Mouse (Mus musculus): Measurements from ENCODE around the gene Tmem245.
A peak's percentile ranks its signal among the peaks of the same experiment; 100 is the strongest.
"Not testable (repeated sequence)": the region's sequence is repeated elsewhere in the genome, so short reads cannot be mapped to it uniquely, and the experiment has no call there.

Tmem245 gene

DNA sequence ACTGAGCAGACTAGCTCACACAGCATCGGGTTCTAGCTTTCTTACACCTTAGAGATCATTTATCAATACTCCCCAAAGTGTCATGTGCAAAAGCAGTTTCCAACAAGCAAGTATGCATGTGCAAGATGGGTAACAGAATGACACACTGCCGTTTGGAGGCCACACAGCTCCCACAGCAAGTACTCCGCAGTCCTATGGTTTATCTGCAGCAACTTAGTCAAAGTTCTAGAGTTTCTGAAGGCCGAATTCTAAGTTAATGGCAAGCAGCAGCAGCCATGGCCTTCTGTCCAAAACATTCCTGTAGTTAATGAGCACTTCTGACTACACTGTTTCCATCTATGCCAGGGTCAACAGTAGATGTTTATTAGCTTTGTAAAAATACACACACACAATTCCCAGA lies 20.3 kb downstream of the Tmem245 start:
- DNase-seq (ENCODE audit: low spot score) = no peak

DNA sequence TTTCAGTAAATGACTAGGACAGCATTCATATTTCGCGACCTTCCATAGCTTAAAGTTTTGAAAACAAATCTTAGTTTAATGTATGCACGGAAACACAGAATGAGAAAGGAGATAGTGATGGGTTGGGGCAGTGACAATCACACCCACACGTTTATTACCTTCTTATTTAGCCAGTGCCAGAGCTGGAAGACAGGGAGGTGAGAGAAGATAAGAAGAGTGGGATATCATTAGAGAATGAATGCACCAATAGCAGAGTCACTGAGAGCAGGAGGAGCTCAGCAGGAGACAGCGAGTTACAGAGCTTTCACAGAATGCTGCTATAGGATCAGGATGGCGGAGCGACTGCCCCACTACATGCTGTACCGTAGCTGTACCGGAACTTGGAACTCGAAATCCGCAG lies 25.0 kb downstream of the Tmem245 start:
- no peak for DNase-seq (ENCODE audit: low spot score)

DNA sequence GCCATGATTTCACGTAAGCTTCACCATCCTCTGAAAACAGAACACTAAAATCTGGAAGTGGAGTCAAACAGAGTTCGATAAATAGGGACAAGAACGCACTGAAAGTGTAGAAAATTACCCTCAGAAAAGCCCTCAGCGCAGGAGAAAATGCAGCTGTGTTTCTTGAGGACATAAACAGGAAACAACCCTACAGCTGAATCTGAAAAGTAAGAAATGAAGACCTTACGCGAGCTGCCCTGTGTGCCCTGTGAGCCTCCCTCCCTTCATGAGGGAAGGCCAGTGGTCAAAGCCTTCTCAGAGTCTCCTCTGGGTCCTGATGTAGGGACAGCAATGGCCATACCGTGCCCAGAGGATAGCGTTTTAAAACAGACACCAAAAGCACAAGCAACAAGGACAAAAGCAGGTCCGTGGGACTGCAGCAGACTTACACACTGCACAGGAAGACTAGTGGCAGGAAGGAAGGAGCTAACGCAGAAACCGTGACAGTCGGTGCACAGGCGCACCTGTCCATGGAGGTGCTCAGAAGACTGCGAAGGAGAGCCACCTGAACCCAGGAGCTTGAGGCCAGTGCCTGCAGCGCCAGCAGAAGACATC lies 31.4 kb downstream of the Tmem245 start:
- no peak for DNase-seq (ENCODE audit: low spot score)

DNA sequence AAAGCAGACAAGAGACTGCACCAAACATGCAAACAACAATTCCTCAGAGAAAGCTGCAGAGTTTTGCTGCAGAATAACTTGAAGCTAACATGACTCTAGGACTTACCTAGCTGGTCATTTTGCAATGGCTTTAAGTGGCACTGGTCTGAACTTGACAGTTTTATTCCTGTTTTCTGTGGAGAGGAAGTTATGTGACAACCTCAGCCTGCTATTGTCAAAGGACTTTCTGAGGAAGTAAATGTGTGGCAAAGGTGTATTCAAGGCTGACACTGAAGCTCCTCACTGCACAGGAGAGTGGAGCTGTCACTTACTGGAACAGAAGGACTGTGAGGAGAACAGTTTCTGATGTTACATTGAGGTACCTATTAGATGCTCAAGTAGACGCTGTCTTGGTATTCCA lies 32.5 kb downstream of the Tmem245 start:
- no peak for DNase-seq (ENCODE audit: low spot score)

DNA sequence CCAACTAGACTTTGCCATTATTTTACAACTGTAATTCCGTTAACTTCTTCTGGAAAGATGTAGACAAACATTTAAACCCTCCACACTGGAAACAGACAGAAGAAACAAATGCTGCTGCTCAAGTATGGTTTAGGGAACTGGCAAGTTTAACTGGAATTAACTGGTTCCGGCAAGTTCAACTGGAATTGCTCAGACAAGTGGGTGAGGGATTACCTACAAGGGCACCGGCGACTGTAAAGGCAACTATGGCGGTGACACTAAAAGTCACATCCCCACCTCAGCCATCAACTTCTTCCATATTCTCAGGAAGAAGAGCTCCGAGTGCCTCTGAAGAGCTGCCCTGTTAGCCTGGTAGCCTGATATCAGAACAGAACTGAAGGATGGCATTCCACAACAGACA lies 32.9 kb downstream of the Tmem245 start:
- no peak for DNase-seq (ENCODE audit: low spot score)

DNA sequence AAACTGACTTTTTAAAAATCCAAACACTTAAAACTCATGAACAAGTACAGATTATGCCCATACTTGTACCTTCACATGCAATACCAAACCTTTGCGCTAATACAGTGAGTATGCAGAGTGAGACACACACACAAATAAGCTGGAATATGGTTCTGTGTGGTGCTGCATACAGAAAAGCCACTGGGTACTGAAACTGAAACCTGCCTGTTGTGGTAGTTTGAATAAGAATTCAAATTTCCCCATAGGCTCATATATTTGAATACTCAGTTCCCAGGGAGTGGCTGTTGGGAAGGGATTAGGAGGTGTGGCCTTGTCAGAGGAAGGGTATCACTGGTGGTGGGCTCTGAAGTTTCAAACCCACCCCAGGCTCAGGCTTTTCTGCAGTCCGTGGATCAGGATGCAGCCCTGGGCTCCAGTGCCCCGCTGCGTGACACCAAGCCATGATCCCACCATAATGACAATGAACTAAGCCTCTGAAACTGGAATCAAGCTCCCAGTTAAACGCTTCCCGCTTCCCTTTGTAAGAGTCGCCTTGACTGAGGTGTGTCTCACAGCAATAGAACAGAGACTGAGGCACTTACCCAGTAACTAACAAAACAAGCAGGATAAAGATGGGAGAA lies 34.7 kb downstream of the Tmem245 start:
- DNase-seq (ENCODE audit: low spot score) = no peak

DNA sequence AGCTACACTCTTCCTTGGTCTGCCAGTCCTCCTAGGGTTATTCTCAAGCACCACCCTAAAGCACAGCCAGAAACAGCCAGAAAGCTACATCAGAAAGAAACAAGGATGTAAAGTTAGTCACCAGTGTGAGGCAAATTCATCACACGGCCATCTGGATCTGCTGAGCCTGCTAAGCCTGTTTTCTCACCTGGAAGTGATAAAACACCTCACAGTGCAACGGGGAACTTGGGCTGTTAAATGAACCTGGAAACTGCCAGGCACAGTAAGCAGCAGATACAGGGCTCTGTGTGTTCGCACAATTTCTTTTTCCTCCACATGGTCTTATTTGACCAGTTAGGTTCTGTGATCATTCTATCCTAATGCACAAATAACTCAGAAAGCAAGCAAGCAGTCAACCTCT lies 37.7 kb downstream of the Tmem245 start:
- DNase-seq (ENCODE audit: low spot score) = no peak

DNA sequence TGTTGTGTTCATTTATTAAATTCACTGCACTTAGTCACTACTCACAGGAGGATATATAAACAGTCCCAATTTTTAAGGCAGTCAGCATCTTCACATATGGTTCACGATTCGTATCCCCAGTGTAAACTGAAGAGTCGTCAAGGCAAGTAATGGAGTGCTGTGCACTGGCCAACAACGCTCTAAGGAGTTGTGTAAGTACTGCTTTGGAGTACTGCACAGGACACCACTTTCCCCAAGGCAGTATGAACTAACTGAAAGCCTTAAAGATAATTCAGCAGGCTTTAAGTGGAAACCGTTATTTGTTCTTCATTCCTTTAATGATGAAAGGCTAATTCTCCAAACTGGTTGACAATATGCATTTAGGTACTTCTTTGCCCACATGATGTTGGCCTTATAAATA lies 39.6 kb downstream of the Tmem245 start:
- DNase-seq (ENCODE audit: low spot score) = no peak

DNA sequence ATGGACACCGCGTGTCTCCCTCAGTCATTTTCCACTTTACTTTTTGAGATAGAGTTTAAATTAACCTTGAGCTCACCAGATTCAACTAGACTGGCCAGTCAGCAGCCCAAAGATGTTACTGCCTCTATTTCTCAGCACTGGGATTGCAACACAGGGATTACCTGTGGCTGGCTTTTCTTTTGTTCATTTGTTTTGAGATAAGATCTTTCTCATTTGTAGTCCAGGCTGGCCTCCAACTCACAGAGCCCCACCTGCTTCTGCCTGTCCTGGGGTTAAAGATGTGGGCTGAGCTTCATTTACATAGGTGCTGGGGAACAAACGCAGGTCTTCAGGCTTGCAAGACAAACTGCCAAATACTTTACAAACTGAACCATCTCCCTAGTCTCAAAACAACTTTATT lies 40.3 kb downstream of the Tmem245 start:
- no peak for DNase-seq (ENCODE audit: low spot score)

DNA sequence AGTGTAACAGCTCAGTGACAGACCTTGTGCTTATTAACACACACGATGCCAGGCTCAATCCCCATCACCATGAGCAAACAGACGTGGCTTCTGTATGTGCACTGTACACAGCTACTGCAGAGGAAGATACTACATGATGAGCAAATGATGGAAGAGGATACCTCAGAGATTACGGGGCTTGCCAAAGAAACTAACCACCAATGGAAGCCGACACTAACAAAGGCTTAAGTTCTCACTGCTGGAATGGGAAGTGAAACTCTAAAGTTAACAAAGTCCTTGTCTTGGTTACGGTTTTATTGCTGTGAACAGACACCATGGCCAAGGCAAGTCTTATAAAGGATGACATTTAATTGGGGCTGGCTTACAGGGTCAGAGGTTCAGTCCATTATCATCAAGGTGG lies 41.7 kb downstream of the Tmem245 start:
- DNase-seq (ENCODE audit: low spot score) = no peak

DNA sequence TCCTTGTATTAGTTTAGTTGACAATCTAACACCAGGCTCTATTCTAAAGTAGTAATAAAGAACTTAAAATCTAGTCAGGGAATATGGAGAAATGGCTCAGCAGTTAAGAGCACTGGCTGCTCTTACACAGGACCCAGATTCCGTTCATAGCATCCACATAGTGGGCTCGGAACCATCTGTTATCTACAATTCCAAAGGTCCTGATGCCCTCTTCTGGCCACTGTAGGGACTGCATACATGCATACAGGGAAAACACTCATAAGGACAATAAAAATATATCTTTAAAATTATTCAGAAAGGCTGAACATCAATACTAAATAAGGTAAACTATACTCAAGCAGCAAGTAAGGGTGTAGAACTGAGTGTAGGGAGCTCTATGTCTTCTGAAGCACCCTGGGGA lies 45.6 kb downstream of the Tmem245 start:
- no peak for DNase-seq (ENCODE audit: low spot score)

DNA sequence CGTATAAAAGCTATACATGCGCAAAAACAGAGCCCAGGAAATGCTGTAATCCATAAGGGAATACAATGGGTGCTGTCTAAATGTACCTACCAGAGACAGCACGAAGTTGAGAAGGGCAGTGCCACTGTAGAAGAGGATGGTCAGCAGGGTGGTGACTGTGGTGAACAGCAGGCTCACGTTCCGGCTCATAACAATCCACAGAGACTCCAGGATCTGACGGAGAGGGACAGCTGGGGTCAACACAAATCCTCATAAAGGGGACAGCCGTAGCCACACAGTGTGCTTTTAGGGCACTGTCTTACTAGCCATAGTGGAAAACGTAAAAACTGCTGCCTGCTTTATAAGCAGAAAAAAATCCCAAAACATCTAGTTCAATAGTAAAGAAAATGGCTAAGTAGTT lies 48.0 kb downstream of the Tmem245 start:
- DNase-seq (ENCODE audit: low spot score) = no peak

DNA sequence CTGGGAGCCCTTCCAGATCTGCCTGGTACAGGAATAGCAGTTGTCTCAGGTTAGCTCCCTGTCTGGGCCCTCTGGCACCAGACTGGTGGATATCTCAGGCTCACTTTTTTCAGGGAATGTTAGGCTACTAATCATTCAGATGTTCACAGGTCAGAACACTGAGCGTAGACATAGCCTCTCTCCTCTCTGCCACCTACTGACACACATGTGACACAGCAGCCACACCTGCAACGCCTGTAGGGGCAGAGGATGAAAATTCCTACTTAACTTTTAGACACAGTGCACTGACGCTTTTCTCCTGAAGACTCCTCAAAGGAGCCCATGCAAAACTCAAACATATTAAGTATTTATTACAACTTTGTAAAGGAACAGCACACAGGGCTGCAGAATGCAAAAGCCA lies 49.7 kb downstream of the Tmem245 start:
- no peak for DNase-seq (ENCODE audit: low spot score)

DNA sequence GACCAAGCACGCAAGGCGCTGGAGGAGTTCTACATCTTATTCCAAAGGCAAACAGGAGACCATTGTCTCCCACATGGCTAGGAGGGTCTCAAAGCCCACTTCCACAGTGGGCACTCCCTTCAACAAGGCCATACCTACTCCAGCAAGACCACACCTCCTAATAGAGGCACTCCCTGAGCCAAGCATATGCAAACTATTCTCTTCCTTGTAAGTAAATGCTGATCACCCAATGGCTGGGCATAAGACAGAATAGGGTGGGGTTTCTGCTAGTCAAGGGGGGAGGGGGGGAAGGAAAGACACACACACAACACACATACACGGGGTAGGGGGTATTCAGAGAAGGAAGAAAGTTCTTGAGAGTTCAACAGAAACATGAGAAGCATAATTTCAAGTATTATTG lies 53.0 kb downstream of the Tmem245 start:
- no peak for DNase-seq (ENCODE audit: low spot score)

DNA sequence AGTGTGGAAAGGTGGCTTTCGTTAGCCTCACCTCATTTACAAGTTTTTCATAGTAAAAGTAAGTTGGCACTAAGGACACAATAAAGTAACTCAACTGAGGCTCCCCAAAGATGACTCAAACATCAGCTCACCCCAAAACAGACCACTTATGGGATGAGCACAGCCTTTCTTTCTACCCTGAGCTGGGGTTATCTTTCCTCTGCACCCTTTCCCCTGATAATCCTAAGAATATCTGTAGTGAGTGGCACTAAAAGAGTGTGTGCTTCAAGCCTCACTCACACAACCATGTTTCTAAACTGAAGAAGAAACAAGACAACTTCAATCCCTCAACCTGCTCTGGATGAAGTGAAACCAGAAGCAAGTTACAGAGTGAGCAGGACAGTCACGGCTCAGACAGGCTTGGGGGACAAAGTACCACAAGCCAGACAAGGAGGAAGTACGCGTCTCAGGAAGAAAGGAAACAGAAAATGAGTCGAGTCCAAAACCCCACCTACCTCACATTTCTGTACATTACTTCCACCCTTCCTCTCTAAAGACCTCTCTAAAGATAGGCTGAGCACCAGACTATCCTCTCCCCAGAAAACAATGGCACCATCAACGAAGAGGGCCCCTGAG lies 54.6 kb downstream of the Tmem245 start:
- DNase-seq (ENCODE audit: low spot score) = peak; percentile 13

DNA sequence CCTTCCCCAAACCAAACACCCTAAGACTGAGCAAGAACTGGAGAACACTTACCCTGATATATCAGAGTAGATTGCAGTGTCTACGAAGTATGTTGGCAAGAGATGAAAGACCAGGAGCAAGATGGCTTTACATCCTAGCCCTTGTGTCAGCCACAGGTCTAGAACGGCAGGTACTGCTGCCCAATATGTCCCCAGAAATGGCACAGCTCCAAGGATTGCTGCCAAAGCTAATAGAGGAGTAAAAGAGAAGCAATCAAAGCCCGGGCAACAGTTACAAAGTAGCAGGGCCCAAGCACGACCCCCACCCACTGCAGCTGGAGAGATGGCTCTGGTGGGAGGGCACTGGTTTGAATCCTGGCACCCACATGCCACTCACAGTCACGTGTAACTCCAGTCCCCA lies 58.8 kb downstream of the Tmem245 start:
- peak; percentile 62 for DNase-seq (ENCODE audit: low spot score)

DNA sequence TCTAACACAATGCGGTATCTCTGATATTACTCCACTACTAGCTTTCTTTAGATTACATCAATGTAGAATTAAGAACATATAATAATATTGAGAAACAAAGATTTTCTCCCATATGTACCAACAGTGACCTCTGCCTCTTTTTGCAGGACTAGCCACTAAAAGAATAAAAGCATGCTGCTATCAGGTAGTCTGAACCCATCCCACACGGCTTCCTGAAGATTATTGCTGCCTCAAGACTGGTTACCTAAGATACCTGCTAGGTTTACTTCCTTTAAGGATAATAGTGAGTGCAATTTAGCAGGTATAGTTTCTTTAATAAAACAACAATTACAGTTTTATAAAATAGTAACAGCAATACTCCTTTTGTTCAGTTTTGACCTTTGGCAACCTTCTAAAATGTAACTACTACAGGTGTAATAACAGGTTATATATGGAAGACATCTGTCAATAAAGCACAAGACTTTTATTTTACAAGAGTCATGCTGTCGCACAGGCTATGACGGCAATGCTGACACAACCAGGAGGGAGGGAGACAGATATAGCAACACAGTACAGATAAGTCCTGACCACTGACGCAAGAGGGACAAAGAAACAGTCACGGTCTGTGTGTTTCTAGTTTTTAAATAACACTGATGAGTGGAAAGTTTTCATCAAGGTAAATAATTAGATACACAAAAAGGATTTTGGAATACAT lies 60.8 kb downstream of the Tmem245 start:
- DNase-seq (ENCODE audit: low spot score) = no peak

DNA sequence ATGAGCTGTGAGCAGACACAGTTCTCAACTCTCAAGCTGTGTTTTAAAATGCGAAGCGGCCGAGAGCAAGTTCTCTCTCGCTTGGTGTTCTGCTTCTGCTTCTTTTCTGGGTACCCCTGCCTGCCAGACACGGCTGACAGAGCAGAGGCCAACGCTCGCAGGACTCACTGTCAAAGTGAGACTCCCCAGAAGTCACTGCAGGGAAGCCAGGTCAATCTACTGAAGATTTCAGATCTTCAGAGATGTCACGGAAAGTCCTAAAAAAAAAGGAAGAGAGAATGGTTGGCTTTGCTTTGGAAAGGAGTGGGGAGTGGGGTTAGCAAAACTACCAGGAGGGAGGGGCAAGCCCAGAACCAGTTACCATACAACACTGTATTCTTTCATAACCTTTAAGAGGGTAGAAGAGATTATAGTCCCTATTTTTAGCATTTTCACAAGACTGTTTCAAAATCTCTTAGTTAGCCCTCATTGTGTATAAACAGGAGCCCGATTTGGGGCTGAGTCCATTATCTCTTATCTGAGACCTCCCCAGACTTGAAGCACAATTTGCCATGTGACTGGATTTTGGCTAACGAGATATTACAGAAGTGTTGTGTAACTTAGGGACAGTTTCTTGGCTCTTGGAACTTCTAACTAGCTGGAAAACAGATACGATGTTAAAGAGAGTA lies 67.1 kb downstream of the Tmem245 start:
- DNase-seq (ENCODE audit: low spot score) = peak; percentile 41

DNA sequence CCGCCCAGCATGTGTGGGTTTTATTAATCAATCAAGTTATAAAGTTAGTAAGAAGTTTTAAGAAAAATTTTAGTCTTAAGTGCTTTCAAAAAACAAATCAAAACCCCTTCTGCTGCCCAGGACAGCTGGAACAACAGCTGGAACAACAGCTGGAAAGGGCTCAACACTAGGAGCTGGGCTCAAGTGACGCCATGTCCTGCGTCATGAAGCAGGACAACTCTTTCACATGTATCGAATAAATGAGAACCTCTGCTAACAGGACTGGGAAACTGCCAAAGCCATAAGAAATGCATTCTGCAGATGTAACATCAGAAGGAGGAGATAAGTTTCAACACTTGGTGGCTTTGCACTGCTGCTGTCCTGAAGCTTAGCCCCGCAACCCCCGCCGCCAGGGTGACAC lies 68.3 kb downstream of the Tmem245 start:
- DNase-seq (ENCODE audit: low spot score) = no peak

DNA sequence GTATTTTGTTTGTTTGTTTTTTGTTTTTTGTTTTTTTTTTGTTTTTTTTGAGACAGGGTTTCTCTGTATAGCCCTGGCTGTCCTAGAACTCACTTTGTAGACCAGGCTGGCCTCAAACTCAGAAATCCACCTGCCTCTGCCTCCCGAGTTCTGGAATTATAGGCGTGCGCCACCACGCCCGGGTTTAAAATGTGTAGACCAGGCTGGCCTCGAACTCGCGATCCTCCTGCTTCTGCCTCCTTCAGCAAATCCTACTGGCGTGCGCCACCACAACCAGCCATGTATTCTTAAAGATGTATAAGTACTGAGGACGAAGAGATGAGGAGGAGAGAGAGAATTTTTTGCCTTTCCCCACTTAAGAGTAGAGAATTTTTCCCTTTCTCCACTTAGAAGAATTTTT lies 76.7 kb downstream of the Tmem245 start:
- DNase-seq (ENCODE audit: low spot score) = not testable (repeated sequence)

DNA sequence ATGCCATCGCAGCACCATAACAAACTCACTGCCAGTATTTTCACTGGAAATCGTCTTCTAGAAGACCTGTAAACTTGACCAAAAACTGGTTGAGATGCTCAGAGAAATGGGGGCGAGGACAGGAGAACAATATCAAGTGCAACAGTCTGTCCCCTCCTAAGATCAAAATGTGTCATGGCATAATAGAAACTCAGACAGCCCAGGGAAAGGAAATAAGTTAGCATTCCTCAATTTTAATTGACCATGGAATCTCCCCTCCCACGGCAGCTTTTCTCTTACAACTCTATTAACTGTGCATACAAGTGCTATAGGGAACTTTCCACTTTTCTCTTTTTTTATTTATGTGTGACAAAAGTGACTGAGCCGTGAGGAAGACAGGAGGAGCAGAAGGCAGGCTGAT lies 79.5 kb downstream of the Tmem245 start:
- no peak for DNase-seq (ENCODE audit: low spot score)

DNA sequence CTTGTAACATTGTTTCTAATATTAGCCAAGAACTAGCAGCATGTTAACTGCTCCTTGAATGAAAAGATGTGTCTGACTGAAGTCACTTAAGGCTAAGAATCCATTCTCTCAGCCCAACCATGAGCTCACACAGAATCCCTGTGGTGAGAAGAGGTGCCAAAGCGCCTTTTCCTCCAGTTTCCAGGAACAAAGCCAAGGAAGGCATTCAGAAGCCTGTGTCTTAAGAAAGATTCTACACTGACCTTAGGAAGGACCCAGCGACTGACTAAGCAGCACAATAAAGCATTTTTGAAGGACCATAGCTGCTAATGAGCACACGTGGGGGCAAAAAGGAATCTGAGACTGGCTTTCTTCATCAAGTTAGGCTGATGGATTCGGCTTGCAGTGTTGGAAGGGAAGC lies 81.3 kb downstream of the Tmem245 start:
- peak; percentile 43 for DNase-seq (ENCODE audit: low spot score)

DNA sequence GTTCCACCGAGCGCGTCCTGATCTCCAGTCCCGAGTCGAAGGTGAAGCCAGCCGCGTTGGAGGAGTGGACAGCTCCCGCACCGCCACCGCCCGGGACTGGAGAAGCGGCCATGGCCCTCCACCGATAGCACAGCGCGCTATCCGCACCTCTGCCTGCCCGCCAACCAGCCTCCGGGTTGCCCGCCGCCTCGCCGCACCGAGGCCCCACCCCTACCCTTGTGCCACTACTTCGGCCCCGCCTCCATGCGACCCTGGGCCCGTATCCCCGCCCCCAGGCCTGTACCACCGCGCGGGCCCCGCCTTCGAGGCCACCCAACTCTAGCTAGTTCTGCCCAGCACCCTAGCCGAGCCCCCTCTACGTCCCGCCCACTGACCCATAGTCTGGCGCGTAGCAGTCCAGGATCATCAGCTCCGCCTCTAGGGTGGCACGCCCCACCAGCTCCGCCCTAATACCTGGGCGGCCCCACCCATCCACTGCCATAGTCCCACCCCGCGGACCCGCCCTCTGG lies 82.2 kb downstream of the Tmem245 start, which contains the start of gene Ctnnal1:
Gene Ctnnal1 (minus strand): TSS at position 186 of the 509 bp plus-strand sequence.
- peak; percentile 94 for DNase-seq (ENCODE audit: low spot score)
